Mouse (Mus musculus): ENCODE results near the gene Traf3. TPM values are rescaled to one million over a fixed set of nuclear protein-coding genes. Genes with fewer than 3 reads are reported as not detected.

Gene Traf3
- total and polyA plus RNA-seq, 2 experiments = 2.3 to 6.2 TPM

- H3K36me3 ChIP-seq (ENCODE audit: control insufficient read depth, insufficient read depth, low read length) = no peaks in the 10 kb centered on the region
- no peaks in the 10 kb centered on the region; the same call in 1 of the 2 replicates for H3K4me1 ChIP-seq (ENCODE audit: control insufficient read depth, insufficient read depth, low read length)
- 62% methylated on average over 10 of the region's 10 CpGs for WGBS
- H3K79me2 ChIP-seq (ENCODE audit: control insufficient read depth, insufficient read depth, low read length) = peaks cover 2% of the 10 kb centered on the region; the same call in 1 of the 2 replicates
- peak; percentile 28 for DNase-seq (ENCODE audit: extremely low read depth, low read depth, low spot score)
- H3K4me3 ChIP-seq (ENCODE audit: insufficient read depth, low read depth, low read length) = peak overlapping the region; percentile 87; the same call in 1 of the 2 replicates
- peak overlapping the region; percentile 59; the same call in 1 of the 2 replicates for H3K9ac ChIP-seq (ENCODE audit: low read depth, low read length)
- H3K27me3 ChIP-seq (ENCODE audit: control insufficient read depth, insufficient read depth, low read length) = no peaks in the 10 kb centered on the region
- TF ChIP-seq POLR2A (IDR thresholded peaks at IDR 0.05; ENCODE audit: extremely low read depth, insufficient read depth, low read length) (no peak), CTCF (IDR thresholded peaks at IDR 0.05; ENCODE audit: low read depth, low read length) (peak; percentile 43)
- peak overlapping the region; percentile 50 for H3K27ac ChIP-seq (replicated peaks; ENCODE audit: insufficient read depth, low read depth, low read length)
Measured at GRCm38 (mm10) chr12:111165146-111165812, 891 bp upstream of the Traf3 start.

- H3K36me3 ChIP-seq (ENCODE audit: control insufficient read depth, insufficient read depth, low read length) = no peaks in the 10 kb centered on the region
- peak overlapping the region; percentile 70 for H3K9ac ChIP-seq (ENCODE audit: low read depth, low read length)
- no peaks in the 10 kb centered on the region for H3K27me3 ChIP-seq (ENCODE audit: control insufficient read depth, insufficient read depth, low read length)
- no peak for TF ChIP-seq CTCF (IDR thresholded peaks at IDR 0.05; ENCODE audit: low read depth, low read length)
- TF ChIP-seq POLR2A (IDR thresholded peaks at IDR 0.05; ENCODE audit: extremely low read depth, insufficient read depth, low read length) = no peak
- no peaks in the 10 kb centered on the region; the same call in 1 of the 2 replicates for H3K4me1 ChIP-seq (ENCODE audit: control insufficient read depth, insufficient read depth, low read length)
- WGBS = 2% methylated on average over 48 of the region's 48 CpGs
- H3K4me3 ChIP-seq (ENCODE audit: insufficient read depth, low read depth, low read length) = peak overlapping the region; percentile 87
- H3K79me2 ChIP-seq (ENCODE audit: control insufficient read depth, insufficient read depth, low read length) = peaks cover 7% of the 10 kb centered on the region; the same call in 1 of the 2 replicates
- DNase-seq (ENCODE audit: extremely low read depth, low read depth, low spot score) = no peak
- no peak overlapping the region for H3K27ac ChIP-seq (replicated peaks; ENCODE audit: insufficient read depth, low read depth, low read length)
Measured at GRCm38 (mm10) chr12:111166681-111167289, 615 bp downstream of the Traf3 start.

GRCm38 (mm10) chr12:111168891-111169290, 2.7 kb downstream of the Traf3 start:
- TF ChIP-seq POLR2A (IDR thresholded peaks at IDR 0.05; ENCODE audit: extremely low read depth, insufficient read depth, low read length) (no peak), CTCF (IDR thresholded peaks at IDR 0.05; ENCODE audit: low read depth, low read length) (no peak)
- no peaks in the 10 kb centered on the region for H3K36me3 ChIP-seq (ENCODE audit: control insufficient read depth, insufficient read depth, low read length)
- DNase-seq (ENCODE audit: extremely low read depth, low read depth, low spot score) = no peak
- no peak overlapping the region for H3K4me3 ChIP-seq (ENCODE audit: insufficient read depth, low read depth, low read length)
- 95% methylated on average over 4 of the region's 4 CpGs for WGBS
- no peaks in the 10 kb centered on the region for H3K27me3 ChIP-seq (ENCODE audit: control insufficient read depth, insufficient read depth, low read length)
- no peak overlapping the region for H3K9ac ChIP-seq (ENCODE audit: low read depth, low read length)
- H3K4me1 ChIP-seq (ENCODE audit: control insufficient read depth, insufficient read depth, low read length) = no peaks in the 10 kb centered on the region; the same call in 1 of the 2 replicates
- H3K27ac ChIP-seq (replicated peaks; ENCODE audit: insufficient read depth, low read depth, low read length) = no peak overlapping the region
- H3K79me2 ChIP-seq (ENCODE audit: control insufficient read depth, insufficient read depth, low read length) = peaks cover 9% of the 10 kb centered on the region; the same call in 1 of the 2 replicates

- no peak for DNase-seq (ENCODE audit: extremely low read depth, low read depth, low spot score)
- TF ChIP-seq CTCF (IDR thresholded peaks at IDR 0.05; ENCODE audit: low read depth, low read length) (no peak), POLR2A (IDR thresholded peaks at IDR 0.05; ENCODE audit: extremely low read depth, insufficient read depth, low read length) (no peak)
- Histone ChIP-seq H3K79me2 (ENCODE audit: control insufficient read depth, insufficient read depth, low read length) (peaks cover 13% of the 10 kb centered on the region; the same call in 1 of the 2 replicates), H3K9ac (ENCODE audit: low read depth, low read length) (no peak overlapping the region), H3K4me3 (ENCODE audit: insufficient read depth, low read depth, low read length) (no peak overlapping the region), H3K4me1 (ENCODE audit: control insufficient read depth, insufficient read depth, low read length) (no peaks in the 10 kb centered on the region), H3K36me3 (ENCODE audit: control insufficient read depth, insufficient read depth, low read length) (no peaks in the 10 kb centered on the region), H3K27ac (replicated peaks; ENCODE audit: insufficient read depth, low read depth, low read length) (no peak overlapping the region), H3K27me3 (ENCODE audit: control insufficient read depth, insufficient read depth, low read length) (no peaks in the 10 kb centered on the region)
- WGBS = 81% methylated on average over 4 of the region's 4 CpGs
Measured at GRCm38 (mm10) chr12:111178772-111179171, 12.6 kb downstream of the Traf3 start.

- TF ChIP-seq CTCF (IDR thresholded peaks at IDR 0.05; ENCODE audit: low read depth, low read length) = no peak
- no peak for TF ChIP-seq POLR2A (IDR thresholded peaks at IDR 0.05; ENCODE audit: extremely low read depth, insufficient read depth, low read length)
Measured at GRCm38 (mm10) chr12:111181848-111182247, 15.7 kb downstream of the Traf3 start.

More at GRCm38 (mm10) chr12:111181848-111182247, 15.7 kb downstream of the Traf3 start:
- Histone ChIP-seq H3K9ac (ENCODE audit: low read depth, low read length) (no peak overlapping the region), H3K36me3 (ENCODE audit: control insufficient read depth, insufficient read depth, low read length) (no peaks in the 10 kb centered on the region), H3K79me2 (ENCODE audit: control insufficient read depth, insufficient read depth, low read length) (peaks cover 8% of the 10 kb centered on the region; the same call in 1 of the 2 replicates), H3K4me1 (ENCODE audit: control insufficient read depth, insufficient read depth, low read length) (no peaks in the 10 kb centered on the region), H3K27ac (replicated peaks; ENCODE audit: insufficient read depth, low read depth, low read length) (no peak overlapping the region), H3K27me3 (ENCODE audit: control insufficient read depth, insufficient read depth, low read length) (no peaks in the 10 kb centered on the region), H3K4me3 (ENCODE audit: insufficient read depth, low read depth, low read length) (no peak overlapping the region)
- 84% methylated on average over 5 of the region's 5 CpGs for WGBS
- no peak for DNase-seq (ENCODE audit: extremely low read depth, low read depth, low spot score)
